Mouse (Mus musculus) brain, embryonic 14.5 days (tissue): ENCODE measurements around the gene Med19.

Experiments
- CTCF ChIP-seq: fragments of 200-500 bp; IDR thresholded peaks from 2 replicates; pipeline ENCODE4 v1.5.1; 2012; ENCODE audit warnings: inconsistent platforms, mild to moderate bottlenecking, moderate library complexity, borderline replicate concordance; ENCODE audit not compliant: insufficient read depth, insufficient read length; ENCODE audit errors: extremely low read depth
- POLR2A ChIP-seq: fragments of 200-500 bp; IDR thresholded peaks from 2 replicates; pipeline ENCODE4 v1.6.1; 2012; ENCODE audit warnings: mild to moderate bottlenecking, inconsistent platforms, borderline replicate concordance; ENCODE audit not compliant: poor library complexity, insufficient read depth, insufficient read length, severe bottlenecking; ENCODE audit errors: extremely low read depth

DNA sequence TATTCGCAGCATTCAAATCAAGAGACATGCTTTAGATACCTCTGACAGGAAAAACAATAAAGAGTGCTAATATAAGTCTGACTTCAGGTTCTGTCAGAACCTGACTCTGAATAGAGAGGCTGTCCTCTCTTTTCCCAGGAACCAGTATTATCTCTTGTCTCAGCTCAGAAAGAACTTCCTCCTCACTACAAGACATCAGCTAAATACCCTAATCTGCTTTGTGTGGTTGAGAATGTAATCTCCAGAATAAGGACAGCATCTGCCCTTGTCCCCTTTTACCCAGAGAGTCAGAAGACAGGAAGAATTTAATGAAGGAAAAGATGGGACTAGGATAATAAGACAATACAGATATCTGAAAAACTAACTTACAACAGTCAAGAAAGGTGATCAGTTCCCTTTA lies 25.3 kb downstream of the Med19 start:
- no peak for TF ChIP-seq CTCF
- no peak for TF ChIP-seq POLR2A
